Mouse (Mus musculus) heart, adult 18-20 months (tissue): ENCODE data around the gene Uhrf2. TPM values are rescaled to one million over a fixed set of nuclear protein-coding genes. Genes with fewer than 3 reads are reported as not detected.

Source experiments
- DNase-seq, 2 experiments: peaks; one replicate each; pipeline ENCODE4 v3.0.0; 2021 to 2022; ENCODE audit warnings: mixed read lengths in 1 of 2
- total RNA-seq, 2 experiments: library from RNA; stranded (reverse); gene quantifications; 2 replicates each; pipeline ENCODE4 v1.2.3; 2021

The Uhrf2 gene
- total RNA-seq, 2 experiments from 2014 or later = 18.8 to 24.0 TPM

DNA sequence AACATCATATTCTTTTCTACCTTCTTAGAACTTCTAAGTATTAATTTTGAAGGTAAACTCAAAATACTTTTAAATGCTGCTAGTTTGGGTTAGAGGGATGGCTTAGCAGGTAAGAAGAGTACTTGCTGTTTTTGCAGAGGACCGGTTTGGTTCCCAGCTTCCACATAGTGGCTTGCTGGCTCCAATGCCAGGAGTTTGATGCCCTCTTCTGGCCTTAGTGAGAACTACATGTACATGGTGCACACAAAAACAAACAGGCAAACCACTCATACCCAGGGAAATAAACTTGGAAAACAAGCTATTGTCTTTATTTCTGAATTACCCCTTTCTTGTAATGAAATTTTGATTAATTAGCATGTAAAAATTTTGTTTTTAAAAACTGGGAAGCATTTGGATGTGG is 15.5 kb downstream of the Uhrf2 start:
- DNase-seq = no peak

DNA sequence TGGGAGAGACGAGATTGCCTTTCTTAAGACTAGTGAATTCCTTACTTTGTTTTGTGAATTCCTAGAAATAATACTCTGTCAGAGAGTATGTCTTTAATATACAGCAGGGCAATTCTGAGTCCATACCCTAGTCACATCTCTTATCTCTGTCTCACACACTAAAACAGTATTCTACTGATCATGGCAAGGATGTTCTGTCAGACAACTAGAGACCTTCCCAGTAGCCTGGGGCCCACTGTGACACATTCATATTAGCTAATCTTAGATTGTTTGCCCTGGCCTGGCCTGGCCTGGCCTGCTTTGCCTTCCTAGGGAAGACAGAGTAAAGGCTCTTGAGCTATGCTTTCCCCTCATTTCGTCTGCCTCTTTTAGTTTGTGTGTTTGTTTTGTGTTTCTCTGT is 20.3 kb downstream of the Uhrf2 start:
- no peak for DNase-seq

DNA sequence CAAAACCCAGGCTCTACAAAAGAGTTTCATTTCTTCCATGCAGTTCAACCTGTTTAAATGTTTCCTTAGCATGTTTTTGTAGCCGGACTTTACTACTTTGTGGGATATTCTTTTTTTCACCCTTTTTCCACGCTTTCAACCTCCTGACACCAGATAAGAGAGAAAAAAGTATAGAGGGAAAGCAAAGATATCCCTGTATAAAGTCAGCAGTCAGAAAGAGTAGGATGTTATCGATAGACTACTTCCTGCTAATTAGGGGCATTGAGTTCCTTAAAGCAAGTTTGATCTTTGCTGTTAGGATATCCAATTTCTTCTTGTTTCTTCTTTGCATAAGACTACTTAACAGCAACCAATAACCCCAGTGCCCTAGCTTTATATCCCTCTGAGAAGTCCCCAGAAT is 21.2 kb downstream of the Uhrf2 start:
- DNase-seq = no peak

DNA sequence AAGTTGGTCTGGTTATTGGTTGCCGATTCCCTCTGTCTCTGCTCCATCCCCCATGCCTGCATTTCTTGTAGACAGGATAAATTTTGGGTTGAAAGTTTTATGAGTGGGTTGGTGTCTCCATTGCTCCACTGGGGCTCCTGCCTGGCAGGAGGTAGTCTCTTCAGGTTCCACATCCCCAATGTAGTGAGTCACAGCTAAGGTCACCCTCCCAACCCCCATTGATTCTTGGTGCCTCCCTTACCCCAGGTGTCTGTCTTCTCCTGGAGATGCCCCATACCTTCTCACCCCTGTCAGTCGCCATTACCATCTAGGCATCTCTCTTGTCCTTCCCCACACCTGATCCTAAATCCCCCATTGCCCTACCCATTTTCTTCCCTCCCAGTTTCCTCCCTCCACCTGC is 23.9 kb downstream of the Uhrf2 start:
- DNase-seq = no peak

DNA sequence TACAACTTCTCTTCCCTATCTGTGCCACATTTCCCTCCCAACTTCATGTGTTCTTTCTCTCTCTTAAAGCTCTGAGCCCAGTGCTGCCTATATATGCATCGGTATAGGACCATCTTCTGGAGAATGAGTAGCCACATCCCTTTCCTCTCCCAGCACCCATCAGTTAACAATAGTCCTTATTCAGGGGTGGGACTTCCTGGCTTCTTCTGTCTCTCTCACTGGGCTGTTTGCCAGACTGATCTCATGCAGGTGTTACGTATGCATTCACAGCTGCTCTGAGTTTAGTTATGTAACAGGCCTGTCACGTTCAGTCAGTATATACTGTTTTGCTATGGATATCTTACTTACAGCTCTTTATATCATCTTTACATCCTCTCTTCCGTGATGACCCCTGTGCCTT is 35.5 kb downstream of the Uhrf2 start:
- DNase-seq = peak in 1 of 2 experiments; percentile 6

DNA sequence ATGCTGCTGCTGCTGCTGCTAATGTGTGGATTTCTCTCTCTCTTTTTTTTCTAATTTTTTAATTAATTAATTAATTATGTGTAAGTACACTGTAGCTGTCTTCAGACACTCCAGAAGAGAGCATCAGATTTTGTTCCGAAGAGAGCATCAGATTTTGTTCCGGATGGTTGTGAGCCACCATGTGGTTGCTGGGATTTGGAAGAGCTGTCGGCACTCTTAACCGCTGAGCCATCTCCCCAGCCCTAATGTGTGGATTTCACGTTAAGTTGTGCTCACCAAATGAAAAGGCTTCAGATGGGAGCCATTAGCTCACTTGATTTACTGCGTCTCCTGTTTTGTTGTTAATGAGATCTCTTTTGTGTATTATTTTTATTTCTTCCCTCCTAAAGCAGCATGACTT is 59.9 kb downstream of the Uhrf2 start:
- DNase-seq = no peak

DNA sequence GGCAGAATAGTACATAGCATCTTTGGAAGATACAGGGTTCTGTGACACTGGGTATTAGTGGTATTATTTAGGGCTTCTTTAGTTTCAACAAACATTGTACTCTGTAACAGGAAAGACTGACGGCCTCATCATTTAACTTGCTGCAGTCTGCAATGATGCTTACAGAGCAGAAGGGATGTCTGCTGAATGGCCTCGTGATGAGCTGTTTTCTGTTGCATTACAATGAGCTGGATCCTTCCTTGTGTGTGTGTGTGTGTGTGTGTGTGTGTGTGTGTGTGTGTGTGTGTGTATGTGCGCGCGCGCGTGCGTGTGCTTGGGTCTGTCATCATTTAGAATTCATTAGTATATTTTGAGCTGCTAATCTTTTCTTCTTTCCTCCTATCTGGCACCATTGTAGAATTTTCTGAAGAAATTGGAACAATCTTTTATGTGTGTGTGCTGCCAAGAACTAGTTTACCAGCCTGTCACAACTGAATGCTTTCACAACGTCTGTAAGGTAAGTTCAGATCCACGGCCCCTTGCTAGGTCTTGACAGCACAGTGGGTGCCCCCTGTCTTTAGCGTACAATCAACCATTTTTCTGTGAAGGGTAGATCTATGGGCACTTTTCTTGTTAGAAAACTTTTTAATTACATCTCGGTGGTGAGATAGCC is 61.5 kb downstream of the Uhrf2 start:
- DNase-seq = no peak

DNA sequence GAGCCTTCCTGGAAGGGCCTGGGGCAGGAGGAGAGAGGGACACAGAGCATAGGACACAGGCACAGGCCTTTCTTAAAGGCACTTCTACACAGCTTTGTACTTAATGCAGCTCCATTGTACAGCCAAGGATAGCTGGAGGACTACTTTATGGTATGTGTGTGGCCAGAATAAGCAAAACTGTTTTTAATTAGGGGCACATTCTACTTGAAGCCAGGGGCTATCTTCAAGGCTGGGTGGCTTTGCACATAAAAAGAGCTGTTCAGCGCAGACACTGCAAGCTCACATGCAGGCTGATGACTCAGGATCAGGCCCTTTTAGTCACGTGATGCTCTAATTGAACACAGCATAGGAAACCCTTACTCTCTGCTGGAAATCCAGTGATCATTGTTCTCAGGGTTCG is 65.9 kb downstream of the Uhrf2 start:
- DNase-seq = no peak

DNA sequence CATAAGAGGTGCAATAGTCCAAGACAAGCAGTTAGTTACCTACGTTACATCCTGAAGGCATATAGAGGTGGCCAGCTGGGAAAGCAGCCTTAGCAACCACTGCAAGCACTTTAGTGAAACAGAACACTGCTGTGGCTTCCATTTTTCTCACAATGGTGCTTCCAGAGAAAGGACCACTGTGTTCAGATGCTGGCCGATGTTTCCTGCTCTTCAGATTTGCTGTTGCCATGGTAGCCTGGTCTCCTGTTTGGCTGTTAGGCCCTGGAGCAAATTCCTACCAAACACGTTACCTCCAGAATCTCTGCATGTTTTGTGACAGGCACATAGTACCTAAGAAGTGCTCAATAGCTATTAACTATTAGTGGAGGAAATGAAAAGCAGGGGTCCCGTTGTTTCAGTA is 66.7 kb downstream of the Uhrf2 start:
- no peak for DNase-seq

DNA sequence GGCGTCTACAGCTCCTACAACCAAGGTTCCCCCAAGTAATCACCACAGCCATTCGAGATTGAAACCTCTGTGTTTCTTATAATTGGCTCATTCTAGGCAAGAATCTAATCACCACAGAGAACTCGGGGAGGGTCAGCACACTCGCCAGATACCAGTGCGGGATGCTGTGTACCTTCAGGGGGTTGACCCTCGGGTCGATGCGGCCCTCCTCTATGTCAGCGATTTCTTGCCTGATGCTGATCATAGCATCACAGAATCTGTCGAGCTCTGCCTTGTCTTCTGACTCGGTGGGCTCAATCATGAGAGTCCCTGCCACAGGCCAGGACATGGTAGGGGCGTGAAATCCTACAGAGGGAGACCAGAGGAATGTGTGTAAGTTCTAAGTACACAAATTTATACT is 70.3 kb downstream of the Uhrf2 start:
- DNase-seq = no peak

DNA sequence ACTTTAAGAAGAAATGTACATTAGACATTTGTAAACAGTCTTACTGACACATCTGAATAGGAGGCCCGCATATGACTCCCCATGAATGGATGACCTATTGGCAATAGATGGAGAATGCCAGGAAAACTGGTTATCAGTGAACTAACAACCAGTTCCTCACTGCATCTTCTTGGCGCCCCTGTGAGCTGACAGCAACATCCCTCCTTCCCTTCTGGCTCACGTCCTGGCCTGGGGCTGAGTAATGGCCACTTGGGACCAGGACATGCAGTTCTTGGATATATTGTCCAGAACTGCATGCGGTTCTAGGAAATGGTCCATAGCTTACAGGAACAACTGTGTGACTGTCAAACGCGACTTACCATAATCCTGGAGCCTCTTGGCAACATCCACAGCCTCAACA is 72.3 kb downstream of the Uhrf2 start:
- DNase-seq = peak; percentile 35 to 51

DNA sequence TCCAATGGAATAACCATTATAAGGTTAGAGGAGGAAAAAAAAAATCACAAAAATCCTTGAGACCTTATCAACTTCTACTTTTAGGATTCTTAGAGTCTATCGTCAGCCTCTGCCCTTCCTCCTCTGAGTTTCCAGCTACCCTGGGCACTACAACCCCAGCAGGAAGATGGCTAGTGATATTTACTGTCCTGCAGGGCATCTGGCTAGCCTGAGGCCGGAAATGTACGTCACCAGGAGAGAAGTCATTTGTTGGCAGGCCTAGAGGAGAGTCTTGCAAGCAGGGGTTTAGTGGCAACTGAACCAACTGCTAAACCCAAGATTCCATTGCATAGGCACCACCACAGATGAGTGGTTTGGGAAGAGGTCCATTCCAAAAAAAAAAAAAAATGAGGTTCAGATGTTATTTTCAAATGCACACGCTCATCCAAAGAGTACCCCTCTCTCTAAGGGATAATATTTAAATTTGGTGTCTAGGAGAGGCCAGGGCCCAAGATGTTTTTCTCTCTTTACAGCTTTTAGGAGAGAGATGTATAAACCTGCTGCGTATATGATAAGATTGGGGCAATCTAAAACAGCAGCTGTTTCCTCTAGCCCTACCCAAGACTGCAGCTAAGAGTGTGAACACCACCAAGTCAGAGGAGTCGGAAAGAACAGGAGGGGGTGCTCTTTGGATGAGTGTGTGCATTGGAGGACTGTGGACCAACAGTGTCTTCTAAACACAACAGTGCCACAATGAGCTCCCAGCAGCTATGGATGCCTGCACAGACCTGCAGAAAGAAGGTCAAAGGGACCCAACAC is 74.9 kb downstream of the Uhrf2 start:
- no peak for DNase-seq

DNA sequence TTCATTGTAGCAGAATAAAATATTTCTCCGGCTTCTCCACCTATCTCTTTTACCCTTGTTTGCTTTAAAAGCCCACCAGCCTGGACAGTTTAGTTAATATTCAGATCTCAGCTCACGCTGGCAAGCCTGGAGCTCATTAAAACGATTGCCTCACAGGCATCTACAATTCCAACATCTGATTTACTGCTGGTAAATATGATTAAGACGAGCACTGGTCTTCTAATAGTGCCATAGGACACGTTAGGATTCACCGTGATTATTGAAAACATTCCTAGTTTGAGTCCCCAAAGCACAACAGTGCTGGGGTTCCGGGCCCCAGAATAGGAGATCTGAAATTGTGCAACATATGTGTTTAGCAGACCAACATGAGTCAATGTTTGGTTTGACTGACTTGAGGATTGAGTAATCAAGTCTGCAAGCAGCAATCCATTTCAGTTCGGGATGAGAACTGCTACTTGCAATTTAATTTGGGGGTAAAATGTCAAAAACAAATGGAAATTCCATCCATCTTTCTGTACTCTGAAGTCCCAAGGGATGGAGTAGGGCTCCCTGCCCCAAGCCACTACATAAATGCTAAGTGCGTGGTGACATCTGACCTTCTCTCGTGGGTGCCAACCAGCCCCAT is 77.0 kb downstream of the Uhrf2 start:
- DNase-seq = peak in 1 of 2 experiments; percentile 25

DNA sequence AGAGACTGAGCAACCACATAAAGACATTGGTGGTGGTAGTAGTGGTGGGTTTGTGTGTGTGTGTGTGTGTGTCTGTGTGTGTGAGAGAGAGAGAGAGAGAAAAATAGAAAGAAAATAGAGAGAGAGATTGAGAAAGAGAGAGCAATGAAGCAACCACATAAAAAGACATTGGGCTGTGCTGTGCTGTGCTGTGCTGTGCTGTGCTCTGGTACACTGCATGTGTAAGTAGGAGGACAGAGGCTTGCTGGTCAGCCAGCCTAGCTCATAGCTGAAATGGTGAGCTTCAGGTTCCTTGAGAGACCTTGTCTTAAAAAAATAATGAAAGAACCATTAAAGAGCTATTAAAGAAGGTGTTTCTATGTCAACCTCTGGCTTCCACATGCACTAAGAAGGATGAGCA is 78.3 kb downstream of the Uhrf2 start:
- no peak for DNase-seq

DNA sequence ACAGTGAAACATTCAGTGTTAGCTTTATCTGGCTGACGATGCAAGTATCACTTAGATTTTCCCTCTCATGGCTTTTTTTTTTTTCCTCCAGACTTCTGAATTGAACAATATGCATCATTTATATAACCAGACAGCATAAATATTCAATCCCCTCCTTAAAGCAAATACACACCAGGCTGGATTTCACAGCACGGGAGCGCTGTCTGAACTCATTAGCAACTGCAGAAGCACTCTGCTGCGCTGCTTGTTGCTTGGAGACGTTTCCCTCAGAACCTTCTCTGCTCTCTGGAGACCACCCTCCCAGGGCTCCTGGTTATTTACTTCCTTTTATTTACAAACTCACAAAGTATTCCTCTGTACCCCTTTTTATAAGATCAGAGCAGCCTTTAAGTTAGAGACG is 78.8 kb downstream of the Uhrf2 start:
- no peak for DNase-seq

DNA sequence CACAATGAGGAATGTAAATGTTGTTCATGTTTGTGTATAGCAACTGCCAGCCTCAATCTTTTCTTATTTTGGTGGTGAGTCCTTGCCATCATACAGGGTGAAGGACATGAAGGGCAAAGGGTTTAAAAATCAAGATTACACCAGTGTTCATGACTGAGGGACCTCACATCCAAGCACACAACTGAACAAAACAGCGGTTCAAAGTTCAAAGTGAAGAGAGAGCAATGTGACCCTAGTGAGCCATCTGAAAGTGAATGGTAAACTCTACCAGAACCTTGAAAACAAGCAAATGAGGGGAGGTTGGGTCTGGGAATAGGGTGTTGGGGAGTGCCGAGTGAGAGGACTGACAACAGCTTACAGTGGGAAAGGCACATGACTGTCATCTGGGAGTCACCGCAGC is 81.1 kb downstream of the Uhrf2 start:
- DNase-seq = no peak

DNA sequence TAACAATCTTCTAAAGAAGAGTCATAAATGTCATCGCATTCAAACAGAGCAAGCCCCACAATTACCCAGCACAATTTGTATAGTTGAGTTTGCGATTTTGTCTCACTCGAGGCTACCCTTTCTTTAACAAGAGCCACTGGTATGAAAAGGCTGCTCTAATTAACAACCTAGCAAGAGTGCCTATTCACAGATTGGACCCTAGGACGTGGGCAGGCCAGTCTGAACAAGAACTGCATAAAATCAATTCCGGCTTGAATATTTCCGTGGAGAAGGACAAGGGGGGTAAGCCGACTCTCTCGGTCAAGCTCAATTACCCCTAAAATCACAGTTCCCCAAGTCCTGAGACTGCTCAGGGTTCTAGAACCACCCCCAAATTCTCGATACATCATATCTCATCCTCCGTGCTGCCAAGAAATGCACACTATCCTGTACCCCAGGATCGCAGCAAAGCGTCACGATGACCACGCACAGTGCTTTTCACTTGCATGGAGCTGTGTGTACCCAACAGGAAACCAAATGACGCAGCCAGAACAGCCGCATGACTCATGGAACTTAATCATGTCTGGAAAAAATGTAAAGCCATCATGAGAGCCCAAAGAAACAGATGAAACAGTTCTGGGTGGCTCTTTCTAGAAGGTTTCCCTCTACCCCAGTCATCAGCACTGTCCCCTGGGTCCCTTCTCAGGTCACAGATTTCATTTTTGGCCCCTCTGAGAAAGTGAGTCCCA is 82.8 kb downstream of the Uhrf2 start:
- no peak for DNase-seq

DNA sequence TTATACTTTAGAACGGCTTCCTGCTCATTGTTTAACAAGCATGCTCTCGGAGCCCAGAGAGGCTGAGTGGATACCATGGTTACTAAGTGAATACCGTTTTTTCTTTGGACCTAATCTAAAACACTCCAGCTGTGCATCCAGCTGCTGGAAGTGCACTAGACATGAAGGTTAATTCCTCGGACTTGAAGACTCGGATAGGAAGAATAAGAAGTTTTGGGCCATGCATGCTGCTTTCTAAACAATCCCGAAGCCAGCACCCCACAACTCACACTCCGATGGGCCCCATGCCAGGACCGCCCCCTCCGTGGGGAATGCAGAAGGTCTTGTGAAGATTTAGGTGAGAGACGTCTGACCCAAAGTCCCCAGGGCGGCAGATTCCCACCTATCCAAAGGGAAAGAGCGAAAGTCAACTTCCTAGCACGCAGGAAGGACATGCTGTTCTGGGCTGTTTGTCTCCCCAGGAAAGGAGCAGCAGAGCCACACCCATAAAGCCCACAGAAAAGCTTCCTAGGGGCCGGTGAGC is 84.7 kb downstream of the Uhrf2 start:
- peak; percentile 44 to 57 for DNase-seq

DNA sequence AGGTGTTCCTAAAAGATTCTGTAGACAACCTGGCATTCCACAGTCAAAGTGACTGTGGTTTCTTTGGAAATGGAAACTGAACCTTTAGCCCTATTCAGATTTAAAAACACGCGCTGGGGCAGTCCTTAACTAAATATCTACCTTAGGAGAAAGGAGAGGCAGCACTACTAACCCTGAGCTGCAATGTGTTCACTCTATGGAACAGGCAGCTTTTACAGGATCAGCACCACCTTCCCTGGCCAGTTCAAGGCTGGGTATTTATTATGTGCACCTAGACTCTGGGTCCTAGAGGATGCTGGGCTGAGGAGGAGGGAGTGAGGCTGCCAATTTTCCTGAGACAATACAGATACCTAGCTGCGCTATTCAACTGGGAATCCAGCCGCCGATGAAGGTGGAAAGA is 85.3 kb downstream of the Uhrf2 start:
- DNase-seq = no peak

DNA sequence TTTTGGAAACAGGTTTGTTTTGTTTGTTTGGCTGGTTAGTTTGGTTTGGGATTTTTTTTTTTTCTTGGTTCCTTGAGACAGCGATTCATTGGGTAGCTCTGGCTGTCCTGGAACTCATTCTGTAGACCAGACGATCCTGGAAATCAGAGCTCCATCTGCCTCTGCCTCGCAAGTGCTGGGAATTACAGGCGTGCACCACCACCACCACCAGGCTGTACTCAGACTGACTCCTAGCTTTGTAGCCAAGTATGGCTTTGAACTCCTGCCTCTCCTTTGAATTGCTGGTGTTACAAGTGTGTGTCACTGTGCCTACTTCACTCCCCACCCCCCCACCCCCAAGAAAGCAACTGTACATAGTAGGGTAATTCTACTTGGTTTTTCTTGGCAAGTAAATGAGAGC is 86.9 kb downstream of the Uhrf2 start:
- DNase-seq = no peak

DNA sequence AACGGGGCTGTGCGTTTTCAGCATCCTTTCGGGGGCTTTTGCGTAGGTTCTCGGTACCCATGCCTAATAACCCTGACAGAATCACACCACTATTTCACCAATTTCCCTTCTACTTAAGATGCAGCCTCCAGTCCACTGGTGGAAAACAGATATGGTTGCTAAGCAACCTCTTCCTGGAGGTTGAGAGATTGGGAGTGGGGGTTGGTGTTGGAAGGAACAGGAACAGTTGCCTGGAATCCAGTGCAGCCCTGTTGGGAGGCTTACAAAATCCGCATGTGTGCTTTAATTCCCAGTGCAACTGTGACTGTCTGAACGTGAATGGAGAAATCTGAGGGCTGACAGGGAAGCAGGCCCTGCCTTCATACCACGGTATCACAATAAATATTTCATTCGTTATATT is 87.5 kb downstream of the Uhrf2 start:
- peak; percentile 48 to 74 for DNase-seq
